Mouse (Mus musculus) hindlimb bud, embryonic 11.5 days (tissue): Measurements from ENCODE around the gene Mvd.

ENCODE experiments used
- DNase-seq: peaks from one replicate; pipeline ENCODE4 v3.0.0-alpha.2; 2012; ENCODE audit warnings: low read depth, low spot score; ENCODE audit errors: extremely low spot score

Gene Mvd

GRCm38 (mm10) chr8:122443262-122444006, at the start of gene Mvd:
Gene Mvd, minus strand, starts transcription at chr8:122443422.
- peak; percentile 98 for DNase-seq

GRCm38 (mm10) chr8:122488387-122488786, 45.2 kb upstream of the Mvd start:
- DNase-seq: no peak

- DNase-seq: no peak
Observed at GRCm38 (mm10) chr8:122484831-122485230, 41.6 kb upstream of the Mvd start.

GRCm38 (mm10) chr8:122483877-122484276, 40.7 kb upstream of the Mvd start:
- DNase-seq: no peak

GRCm38 (mm10) chr8:122482448-122482847, 39.2 kb upstream of the Mvd start:
- no peak for DNase-seq

- DNase-seq: peak; percentile 47
Observed at GRCm38 (mm10) chr8:122475580-122476320, 32.5 kb upstream of the Mvd start, which contains the start of the genes Rnf166 and Ctu2. Gene Rnf166, minus strand, starts transcription at chr8:122476064. Gene Ctu2, plus strand, starts transcription at chr8:122476143.

GRCm38 (mm10) chr8:122474951-122475560, 31.8 kb upstream of the Mvd start:
- DNase-seq: no peak

- no peak for DNase-seq
Observed at GRCm38 (mm10) chr8:122473911-122474421, 30.7 kb upstream of the Mvd start.

- no peak for DNase-seq
Observed at GRCm38 (mm10) chr8:122470691-122471090, 27.5 kb upstream of the Mvd start.

- no peak for DNase-seq
Observed at GRCm38 (mm10) chr8:122469965-122470364, 26.7 kb upstream of the Mvd start.

GRCm38 (mm10) chr8:122469407-122469806, 26.2 kb upstream of the Mvd start:
- no peak for DNase-seq

- no peak for DNase-seq
Observed at GRCm38 (mm10) chr8:122467816-122468215, 24.6 kb upstream of the Mvd start.

- DNase-seq: no peak
Observed at GRCm38 (mm10) chr8:122464985-122465384, 21.8 kb upstream of the Mvd start.

- DNase-seq: no peak
Observed at GRCm38 (mm10) chr8:122463651-122464640, 20.7 kb upstream of the Mvd start.

GRCm38 (mm10) chr8:122462510-122462909, 19.3 kb upstream of the Mvd start:
- no peak for DNase-seq

GRCm38 (mm10) chr8:122461473-122462148, 18.4 kb upstream of the Mvd start:
- DNase-seq: no peak

- DNase-seq: no peak
Observed at GRCm38 (mm10) chr8:122460524-122461472, 17.6 kb upstream of the Mvd start, which contains the start of gene Snai3. Gene Snai3, minus strand, starts transcription at chr8:122460733.

- DNase-seq: no peak
Observed at GRCm38 (mm10) chr8:122459990-122460389, 16.8 kb upstream of the Mvd start.
